Mouse (Mus musculus) adrenal gland, adult 18-20 months (tissue): ENCODE measurements at regions not wholly inside any gene's neighbourhood (a gene's known extent, or its start where the extent isn't known, plus 50 kb on each side); places are given as distances from the start of the nearest gene placed in this dataset.

Source experiments
- DNase-seq, 2 experiments: peaks; one replicate each; pipeline ENCODE4 v3.0.0; 2021 to 2022; ENCODE audit warnings: low spot score in 2 of 2

- no peak for DNase-seq
Measured at GRCm38 (mm10) chr14:33854181-33854580, 69.2 kb upstream of the Gdf10 start.

GRCm38 (mm10) chr14:33856992-33857391 is 66.4 kb upstream of the Gdf10 start:
- DNase-seq = no peak

GRCm38 (mm10) chr14:33864796-33865195 is 58.6 kb upstream of the Gdf10 start:
- DNase-seq = no peak

- no peak for DNase-seq
Measured at GRCm38 (mm10) chr14:33865746-33866145, 57.6 kb upstream of the Gdf10 start.

- DNase-seq = no peak
Measured at GRCm38 (mm10) chr14:33867674-33868073, 55.7 kb upstream of the Gdf10 start.
